Mouse (Mus musculus) hindbrain, embryonic 16.5 days (tissue): ENCODE results near the gene Mapkap1. TPM values are rescaled to one million over a fixed set of nuclear protein-coding genes. Genes with fewer than 3 reads are reported as not detected.

Experiments
- ATAC-seq: fragments of 200-750 bp; cut with Nextera tagmentation; 2 replicates; pipeline ENCODE4 v1.8.0; 2017; ENCODE audit warnings: moderate TSS enrichment, moderate library complexity
- H3K27ac ChIP-seq: fragments of 300-500 bp; sonication (generic); 2 replicates; pipeline ENCODE4 v1.5.1; 2014; ENCODE audit warnings: low read depth, mild to moderate bottlenecking, control low read depth, low read length, moderate library complexity
- H3K27me3 ChIP-seq: fragments of 300-500 bp; sonication (generic); replicated peaks from 2 replicates; pipeline ENCODE4 v1.6.1; 2014; ENCODE audit warnings: low read length; ENCODE audit not compliant: control insufficient read depth, insufficient read depth
- H3K36me3 ChIP-seq: fragments of 300-500 bp; sonication (generic); 2 replicates; pipeline ENCODE4 v1.6.1; 2014; ENCODE audit warnings: mild to moderate bottlenecking, low read length, moderate library complexity, mixed read lengths; ENCODE audit not compliant: control insufficient read depth, insufficient read depth
- H3K4me1 ChIP-seq: fragments of 300-500 bp; sonication (generic); 2 replicates; pipeline ENCODE4 v1.6.1; 2014; ENCODE audit warnings: low read depth, low read length; ENCODE audit not compliant: control insufficient read depth, insufficient read depth
- H3K4me2 ChIP-seq: fragments of 300-500 bp; sonication (generic); 2 replicates; pipeline ENCODE4 v1.6.1; 2014; ENCODE audit warnings: mild to moderate bottlenecking, low read length, control low read depth, moderate library complexity
- H3K4me3 ChIP-seq: fragments of 300-500 bp; sonication (generic); 2 replicates; pipeline ENCODE4 v1.5.1; 2014; ENCODE audit warnings: mild to moderate bottlenecking, low read length, control low read depth, moderate library complexity
- H3K9ac ChIP-seq: fragments of 300-500 bp; sonication (generic); 2 replicates; pipeline ENCODE4 v1.6.1; 2014; ENCODE audit warnings: low read depth, mild to moderate bottlenecking, control low read depth, low read length, moderate library complexity
- H3K9me3 ChIP-seq: fragments of 300-500 bp; sonication (generic); 2 replicates; pipeline ENCODE4 v1.6.1; 2014; ENCODE audit warnings: mild to moderate bottlenecking, low read length, moderate library complexity; ENCODE audit not compliant: control insufficient read depth
- WGBS: fragments of 180-500 bp; shearing (Covaris S2); extraction: QIAGEN DNeasy Blood & Tissue Kit; methylation state at CpG from one replicate; pipeline ENCODE4 v1.1.7; 2014; 5-methylcytosine and 5-hydroxymethylcytosine counted together
- polyA plus RNA-seq: library from polyadenylated mRNA; unstranded; fragments of >200 nt; fragmentation: Nextera tagmentation; extraction: Ambion mirVana; gene quantifications from 2 replicates; pipeline ENCODE4 v1.2.1, GENCODE M21; 2015

The Mapkap1 gene
- polyA plus RNA-seq, 1 experiment from 2014 or later, result 94.3 TPM

GRCm38 (mm10) chr2:34622518-34622917 lies 215.9 kb downstream of the Mapkap1 start:
- Histone ChIP-seq H3K4me3 (no peak overlapping the region), H3K36me3 (peaks cover 5% of the 10 kb centered on the region; the same call in 1 of the 2 replicates), H3K27me3 (no peaks in the 10 kb centered on the region), H3K9ac (no peak overlapping the region), H3K27ac (no peak overlapping the region), H3K4me2 (no peak overlapping the region), H3K9me3 (no peaks in the 10 kb centered on the region), H3K4me1 (peaks cover 12% of the 10 kb centered on the region)
- 0 out of 2 replicates have a peak, but pooled peaks have one; percentile 21 for ATAC-seq
- WGBS, result 70% methylated on average over 11 of the region's 11 CpGs

- H3K27ac ChIP-seq, result no peak overlapping the region
- no peaks in the 10 kb centered on the region for H3K27me3 ChIP-seq
- ATAC-seq, result no peak
- H3K9me3 ChIP-seq, result no peaks in the 10 kb centered on the region
- H3K4me3 ChIP-seq, result no peak overlapping the region
- 72% methylated on average over 8 of the region's 8 CpGs for WGBS
- H3K4me1 ChIP-seq, result peaks cover 12% of the 10 kb centered on the region
- no peak overlapping the region for H3K9ac ChIP-seq
- H3K36me3 ChIP-seq, result peaks cover 5% of the 10 kb centered on the region; the same call in 1 of the 2 replicates
- no peak overlapping the region for H3K4me2 ChIP-seq
Measured at GRCm38 (mm10) chr2:34623181-34623580, 216.6 kb downstream of the Mapkap1 start.

GRCm38 (mm10) chr2:34624076-34624475 lies 217.5 kb downstream of the Mapkap1 start:
- Histone ChIP-seq H3K9ac (no peak overlapping the region), H3K27me3 (no peaks in the 10 kb centered on the region), H3K4me1 (peaks cover 12% of the 10 kb centered on the region), H3K4me2 (no peak overlapping the region), H3K4me3 (no peak overlapping the region), H3K36me3 (peaks cover 5% of the 10 kb centered on the region; the same call in 1 of the 2 replicates), H3K27ac (no peak overlapping the region), H3K9me3 (no peaks in the 10 kb centered on the region)
- WGBS, result 94% methylated on average over 12 of the region's 12 CpGs
- ATAC-seq, result no peak

GRCm38 (mm10) chr2:34627328-34628226 lies 221.0 kb downstream of the Mapkap1 start:
- H3K27me3 ChIP-seq, result no peaks in the 10 kb centered on the region
- H3K4me2 ChIP-seq, result no peak overlapping the region
- H3K9ac ChIP-seq, result no peak overlapping the region
- H3K36me3 ChIP-seq, result peaks cover 5% of the 10 kb centered on the region; the same call in 1 of the 2 replicates
- H3K4me1 ChIP-seq, result peaks cover 5% of the 10 kb centered on the region
- no peaks in the 10 kb centered on the region for H3K9me3 ChIP-seq
- 67% methylated on average over 17 of the region's 17 CpGs for WGBS
- ATAC-seq, result no peak
- H3K4me3 ChIP-seq, result no peak overlapping the region
- H3K27ac ChIP-seq, result 0 out of 2 replicates have a peak overlapping the region, but pooled peaks have one; percentile 24

GRCm38 (mm10) chr2:34628903-34629540 lies 222.5 kb downstream of the Mapkap1 start:
- Histone ChIP-seq H3K4me1 (no peaks in the 10 kb centered on the region; the same call in 1 of the 2 replicates), H3K4me2 (no peak overlapping the region), H3K4me3 (no peak overlapping the region), H3K9me3 (no peaks in the 10 kb centered on the region), H3K36me3 (peaks cover 5% of the 10 kb centered on the region; the same call in 1 of the 2 replicates), H3K27ac (no peak overlapping the region), H3K27me3 (no peaks in the 10 kb centered on the region), H3K9ac (no peak overlapping the region)
- no peak for ATAC-seq
- 79% methylated on average over 4 of the region's 4 CpGs for WGBS

GRCm38 (mm10) chr2:34629758-34630157 lies 223.2 kb downstream of the Mapkap1 start:
- WGBS, result 75% methylated on average over 7 of the region's 7 CpGs
- no peaks in the 10 kb centered on the region for H3K9me3 ChIP-seq
- ATAC-seq, result no peak
- H3K36me3 ChIP-seq, result peaks cover 5% of the 10 kb centered on the region; the same call in 1 of the 2 replicates
- H3K27ac ChIP-seq, result no peak overlapping the region
- no peak overlapping the region for H3K9ac ChIP-seq
- H3K4me3 ChIP-seq, result no peak overlapping the region
- H3K27me3 ChIP-seq, result no peaks in the 10 kb centered on the region
- H3K4me2 ChIP-seq, result no peak overlapping the region
- no peaks in the 10 kb centered on the region; the same call in 1 of the 2 replicates for H3K4me1 ChIP-seq

- Histone ChIP-seq H3K27ac (no peak overlapping the region), H3K9me3 (no peaks in the 10 kb centered on the region), H3K4me1 (no peaks in the 10 kb centered on the region; the same call in 1 of the 2 replicates), H3K4me2 (no peak overlapping the region), H3K27me3 (no peaks in the 10 kb centered on the region), H3K36me3 (no peaks in the 10 kb centered on the region), H3K9ac (no peak overlapping the region), H3K4me3 (no peak overlapping the region)
- no peak for ATAC-seq
- 58% methylated on average over 6 of the region's 6 CpGs for whole genome bisulfite sequencing
Measured at GRCm38 (mm10) chr2:34630445-34630844, 223.9 kb downstream of the Mapkap1 start.

DNA sequence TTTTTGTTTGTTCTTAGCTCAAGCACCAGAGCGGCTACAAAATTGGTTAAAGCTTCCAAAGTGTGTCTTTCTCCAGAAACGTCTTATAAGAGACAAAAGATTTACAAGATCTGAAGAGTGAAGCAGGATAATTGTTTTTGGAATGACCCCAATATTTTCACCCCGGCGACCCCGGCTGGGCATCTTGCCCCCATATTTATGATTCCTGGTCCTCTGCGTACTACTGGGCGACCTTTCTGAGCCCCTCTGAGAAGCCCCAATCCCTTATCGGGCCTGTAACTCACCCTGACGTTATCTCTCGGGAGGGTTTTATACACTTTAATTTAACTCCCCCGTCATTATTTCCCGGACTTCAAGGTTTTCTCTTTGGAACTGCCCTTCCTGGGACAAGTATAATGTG lies 225.5 kb downstream of the Mapkap1 start:
- no peak overlapping the region for H3K4me2 ChIP-seq
- no peak overlapping the region for H3K27ac ChIP-seq
- H3K9ac ChIP-seq, result no peak overlapping the region
- no peaks in the 10 kb centered on the region for H3K27me3 ChIP-seq
- ATAC-seq, result no peak
- WGBS, result 78% methylated on average over 12 of the region's 12 CpGs
- H3K36me3 ChIP-seq, result no peaks in the 10 kb centered on the region
- no peak overlapping the region for H3K4me3 ChIP-seq
- H3K4me1 ChIP-seq, result no peaks in the 10 kb centered on the region; the same call in 1 of the 2 replicates
- no peaks in the 10 kb centered on the region for H3K9me3 ChIP-seq
